Mouse (Mus musculus): ENCODE measurements around the gene Fank1.
A peak's percentile ranks its signal among the peaks of the same experiment; 100 is the strongest.

Fank1 gene

DNA sequence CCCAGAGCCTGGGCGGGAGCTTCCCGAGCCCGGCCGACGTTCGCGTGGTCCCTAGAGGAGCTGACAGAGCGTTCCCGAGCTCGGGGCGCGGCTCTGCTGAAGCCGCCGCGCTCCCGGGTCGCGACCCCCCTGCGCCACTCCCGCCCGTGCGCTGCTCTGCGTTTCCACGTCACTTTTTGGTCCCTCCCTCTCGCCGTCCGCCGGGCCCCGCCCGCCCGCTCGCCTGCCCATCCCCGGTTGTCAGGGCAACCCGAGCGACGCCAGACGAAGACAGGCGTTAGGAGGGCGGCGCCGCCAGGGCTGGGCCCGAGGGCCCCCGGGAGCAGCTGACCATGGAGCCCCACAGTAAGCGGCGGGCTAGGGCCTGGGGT is at the start of gene Fank1:
TSS of gene Fank1 (plus strand) at position 236 of the 371 bp plus-strand sequence.
- peak; percentile 81 for DNase-seq (ENCODE audit: low spot score)

- DNase-seq (ENCODE audit: low spot score), result no peak
Observed at GRCm38 (mm10) chr7:133727027-133727426, 49.6 kb upstream of the Fank1 start.

GRCm38 (mm10) chr7:133729351-133729750 is 47.3 kb upstream of the Fank1 start:
- no peak for DNase-seq (ENCODE audit: low spot score)

DNA sequence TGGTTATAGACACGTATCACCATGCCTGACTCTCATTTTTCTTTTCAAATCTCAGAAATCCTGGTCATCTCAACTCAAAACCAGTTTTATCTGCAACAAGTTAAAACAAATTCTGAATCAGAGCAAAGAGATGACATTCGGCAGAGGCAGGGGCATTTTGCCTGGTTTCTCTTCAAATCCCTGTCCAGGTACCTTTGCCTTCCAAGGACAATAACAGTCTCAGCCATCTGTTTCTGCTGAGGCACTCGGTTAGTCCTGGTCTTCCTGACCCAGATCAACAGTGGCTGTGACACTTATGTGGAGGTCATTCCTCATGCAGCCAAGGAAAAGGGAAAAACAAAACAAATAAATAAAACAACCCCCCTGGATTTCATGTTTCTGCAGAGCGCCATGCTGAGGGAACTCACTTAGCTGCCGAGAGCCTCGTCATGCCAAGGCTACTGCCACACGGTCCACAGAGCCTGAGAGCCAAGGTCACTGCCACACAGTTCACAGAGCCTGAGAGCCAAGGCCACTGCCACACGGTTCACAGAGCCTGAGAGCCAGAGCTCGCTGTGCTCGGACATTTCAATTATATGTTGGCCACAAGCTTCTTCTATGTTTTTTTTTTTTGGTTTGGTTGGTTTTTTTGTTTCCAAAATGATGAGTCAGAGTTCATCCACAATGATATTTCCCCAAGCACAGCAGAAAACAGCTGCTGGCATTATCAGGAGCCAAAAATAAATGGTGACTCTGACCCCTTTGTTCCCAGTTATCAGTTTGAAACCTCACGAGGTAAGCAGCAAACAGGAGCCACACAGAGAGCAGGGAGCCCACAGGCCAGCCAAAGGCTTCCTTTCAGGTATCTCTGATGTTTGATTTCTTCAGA is 46.1 kb upstream of the Fank1 start:
- DNase-seq (ENCODE audit: low spot score), result no peak

GRCm38 (mm10) chr7:133731971-133732645 is 44.6 kb upstream of the Fank1 start:
- DNase-seq (ENCODE audit: low spot score), result no peak

DNA sequence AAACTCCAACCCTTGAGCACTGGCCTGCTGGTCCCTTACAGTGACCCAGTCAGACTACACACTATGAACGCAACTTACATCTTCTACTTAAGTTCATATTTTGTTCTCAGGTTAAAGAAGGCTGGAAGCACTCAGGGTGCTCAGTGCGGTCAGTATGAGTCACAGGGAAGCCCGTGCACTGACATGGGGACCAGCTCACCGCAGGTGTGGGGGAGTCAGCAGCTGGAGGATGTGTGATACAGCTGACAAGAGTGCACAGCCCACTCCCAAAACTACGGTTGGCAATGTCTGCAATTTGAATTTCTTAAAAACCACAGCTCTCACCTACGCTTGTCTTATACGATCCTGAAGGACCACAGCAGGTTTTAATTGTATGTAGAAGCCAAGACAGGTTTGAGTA is 36.1 kb upstream of the Fank1 start:
- DNase-seq (ENCODE audit: low spot score), result no peak

- DNase-seq (ENCODE audit: low spot score), result no peak
Observed at GRCm38 (mm10) chr7:133742530-133743325, 33.9 kb upstream of the Fank1 start.

GRCm38 (mm10) chr7:133743611-133744010 is 33.0 kb upstream of the Fank1 start:
- DNase-seq (ENCODE audit: low spot score), result no peak

DNA sequence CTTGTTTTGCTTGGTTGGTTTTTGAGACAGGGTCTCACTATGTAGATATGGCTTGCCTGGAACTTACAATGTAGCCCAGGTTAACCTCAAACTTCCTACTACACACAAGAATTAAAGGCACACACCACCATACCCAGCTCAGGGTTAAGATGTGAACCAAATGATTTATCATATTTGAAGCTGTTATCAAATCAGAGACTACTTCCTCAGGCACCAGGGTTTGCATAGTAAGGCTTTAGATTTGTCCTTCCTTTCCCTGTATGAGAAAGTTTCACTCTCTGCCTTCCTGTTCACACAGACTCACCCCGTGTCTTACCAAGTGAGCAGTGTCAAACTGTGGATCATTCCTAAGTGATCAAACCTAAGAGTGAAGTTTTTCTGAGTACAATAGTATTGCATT is 32.5 kb upstream of the Fank1 start:
- DNase-seq (ENCODE audit: low spot score), result no peak

- no peak for DNase-seq (ENCODE audit: low spot score)
Observed at GRCm38 (mm10) chr7:133744701-133745100, 32.0 kb upstream of the Fank1 start.

DNA sequence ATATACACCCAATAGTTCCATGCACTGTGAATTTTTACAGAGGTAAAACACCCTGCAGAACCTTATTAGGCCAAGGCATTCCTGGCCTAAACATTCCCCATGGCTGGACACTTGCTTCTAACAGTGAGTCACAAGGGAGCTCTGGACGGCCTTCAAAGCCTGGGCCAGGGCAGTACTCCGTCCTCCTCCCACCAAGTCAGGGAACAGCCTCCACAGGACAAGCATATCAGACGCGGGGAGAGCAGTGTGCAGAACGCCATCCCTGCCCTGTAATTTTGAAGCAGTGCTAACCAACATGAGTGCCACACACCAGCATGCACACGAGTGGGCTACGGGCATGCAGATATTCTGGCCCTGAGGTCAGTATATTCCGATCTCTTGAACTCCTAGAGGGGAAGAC is 29.3 kb upstream of the Fank1 start:
- no peak for DNase-seq (ENCODE audit: low spot score)

GRCm38 (mm10) chr7:133748753-133749152 is 27.9 kb upstream of the Fank1 start:
- DNase-seq (ENCODE audit: low spot score), result no peak

DNA sequence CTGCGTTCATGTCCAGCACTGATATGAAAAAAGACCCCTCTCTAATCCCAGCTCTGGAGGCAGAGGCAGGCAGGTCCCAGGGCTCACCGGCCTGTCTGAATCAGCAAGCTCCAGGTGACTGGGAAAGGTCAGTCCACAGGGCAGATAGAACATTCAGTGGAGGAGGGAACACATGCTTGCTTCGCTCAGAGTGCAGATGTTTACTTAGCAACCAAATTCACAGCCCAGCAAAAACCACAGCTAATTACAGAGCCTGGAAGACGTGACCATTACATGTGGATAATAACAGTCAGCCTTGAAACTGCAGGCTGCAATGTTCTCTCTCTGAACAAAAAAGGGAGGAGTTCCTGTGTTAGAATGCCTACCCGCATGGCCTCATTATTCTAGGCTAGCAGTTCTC is 26.0 kb upstream of the Fank1 start:
- DNase-seq (ENCODE audit: low spot score), result no peak

DNA sequence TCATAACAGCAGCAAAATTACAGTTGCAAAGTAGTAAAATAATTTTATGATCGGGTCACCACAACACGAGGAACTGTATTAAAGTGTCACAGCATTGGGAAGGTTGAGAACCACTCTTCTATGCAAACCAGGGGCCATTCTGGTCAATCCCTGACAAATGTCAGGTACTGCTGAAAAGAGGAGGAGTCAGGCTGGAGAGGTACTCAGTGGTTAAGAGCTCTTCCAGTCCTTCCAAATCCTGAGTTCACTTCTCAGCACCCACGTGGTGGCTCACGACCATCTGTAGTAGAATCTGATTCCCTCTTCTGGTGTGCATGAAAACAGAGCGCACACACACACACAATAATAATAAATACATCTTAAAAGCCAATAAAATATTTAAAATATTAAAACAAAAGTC is 25.5 kb upstream of the Fank1 start:
- DNase-seq (ENCODE audit: low spot score), result no peak

DNA sequence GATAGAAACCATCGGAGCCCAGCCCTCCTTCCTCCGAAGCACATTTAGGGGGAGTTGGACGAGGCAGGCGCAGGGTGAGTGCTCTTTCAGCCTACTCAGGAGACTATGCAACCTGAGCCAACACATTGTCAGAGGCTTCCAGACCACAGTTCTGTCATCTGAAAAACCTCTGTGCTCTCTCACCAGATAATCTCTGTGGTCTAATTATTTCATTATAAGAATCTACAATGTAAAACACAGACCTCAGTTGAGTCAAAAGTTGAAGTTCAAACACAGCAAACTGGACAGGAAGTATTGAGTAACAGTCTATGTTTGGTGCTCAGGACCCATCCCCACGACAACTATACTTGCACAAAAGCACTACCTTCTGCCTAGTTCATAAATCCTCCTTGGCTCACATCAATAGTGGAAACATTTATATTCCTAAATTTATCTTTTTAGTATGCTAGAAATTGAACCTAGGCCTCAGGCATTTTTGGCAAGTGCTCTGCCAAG is 18.7 kb upstream of the Fank1 start:
- no peak for DNase-seq (ENCODE audit: low spot score)

GRCm38 (mm10) chr7:133758716-133759115 is 17.9 kb upstream of the Fank1 start:
- DNase-seq (ENCODE audit: low spot score), result no peak

DNA sequence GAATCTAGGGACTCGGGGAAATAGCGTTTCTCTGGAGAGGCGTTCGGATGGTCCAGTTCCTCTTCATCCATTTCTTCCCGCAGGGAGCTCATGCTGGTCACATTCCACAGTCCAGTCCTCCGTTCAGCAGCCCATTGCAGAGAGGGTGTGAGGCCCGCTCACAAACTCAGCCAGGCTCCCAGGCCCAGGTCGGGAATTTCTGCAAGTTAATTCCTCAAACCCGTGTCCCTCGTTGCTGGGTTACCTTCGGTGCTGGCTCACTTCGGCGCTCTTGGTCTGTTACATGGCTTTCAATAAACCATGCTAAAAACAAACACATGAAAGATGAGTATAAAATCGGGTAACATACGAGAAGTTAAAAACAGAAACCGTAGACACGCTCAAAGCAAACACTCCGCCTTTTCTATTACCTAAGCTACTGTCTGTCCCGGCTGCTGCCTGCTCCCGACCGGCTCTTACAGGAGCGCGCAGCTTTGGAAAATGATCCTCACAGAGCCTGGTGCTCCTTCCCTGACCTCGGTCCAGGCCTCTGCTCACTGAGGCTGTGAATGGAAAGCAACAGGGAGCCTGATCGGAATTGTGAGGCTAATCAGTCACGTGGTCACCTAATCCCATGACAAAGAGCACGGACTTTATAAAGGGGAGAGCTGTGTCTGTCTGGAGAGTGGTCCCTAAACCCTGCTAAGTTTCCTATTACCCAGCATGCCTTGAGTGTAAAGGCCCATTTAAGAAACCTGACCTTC is 16.9 kb upstream of the Fank1 start:
- DNase-seq (ENCODE audit: low spot score), result no peak

GRCm38 (mm10) chr7:133762696-133763095 is 14.0 kb upstream of the Fank1 start:
- DNase-seq (ENCODE audit: low spot score), result no peak

GRCm38 (mm10) chr7:133764425-133764824 is 12.2 kb upstream of the Fank1 start:
- DNase-seq (ENCODE audit: low spot score), result no peak

DNA sequence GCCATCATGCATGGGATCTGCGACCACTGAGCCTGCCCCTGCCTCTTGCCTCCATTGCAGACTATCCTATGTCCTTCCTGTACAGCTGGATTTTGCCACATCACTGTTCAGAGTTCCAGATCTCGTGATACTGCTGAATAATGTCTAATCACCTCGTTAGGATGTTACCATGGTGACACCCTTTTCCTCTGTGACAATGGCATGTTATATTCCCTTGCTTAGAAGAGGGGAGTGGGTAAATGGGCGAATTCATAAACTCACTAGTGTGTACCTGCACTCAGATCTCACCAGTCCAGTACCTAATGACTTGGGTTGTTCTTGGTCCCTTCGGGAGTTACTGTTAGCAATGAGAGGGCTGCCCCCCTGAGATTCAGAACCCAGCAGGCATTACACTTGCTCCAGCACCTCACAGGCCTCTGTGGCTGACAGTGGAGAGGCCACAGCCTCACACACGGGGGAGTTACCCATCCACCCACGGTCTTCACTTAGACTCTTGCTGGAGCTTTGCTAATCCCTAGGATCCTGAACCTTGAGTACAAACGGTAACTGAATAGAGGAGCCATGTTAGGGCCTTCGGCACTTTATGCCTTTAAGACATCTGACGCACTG is 11.3 kb upstream of the Fank1 start:
- no peak for DNase-seq (ENCODE audit: low spot score)

- DNase-seq (ENCODE audit: low spot score), result peak; percentile 57
Observed at GRCm38 (mm10) chr7:133765849-133766243, 10.8 kb upstream of the Fank1 start.

Data from ovary, postnatal 14 days (tissue).